Mouse (Mus musculus) brain, embryonic 18.5 days (tissue): ENCODE data around the gene Ern1.
A peak's percentile ranks its signal among the peaks of the same experiment; 100 is the strongest.
"Not testable (repeated sequence)": the region's sequence is repeated elsewhere in the genome, so short reads cannot be mapped to it uniquely, and the experiment has no call there.

Experiments
- DNase-seq: peaks from one replicate; pipeline ENCODE4 v3.0.0-alpha.2; 2012; ENCODE audit warnings: low read depth, low spot score

The Ern1 gene

GRCm38 (mm10) chr11:106437543-106437942 lies 50.1 kb downstream of the Ern1 start:
- no peak for DNase-seq

GRCm38 (mm10) chr11:106437039-106437438 lies 50.6 kb downstream of the Ern1 start:
- DNase-seq = no peak

- DNase-seq = no peak
Measured at GRCm38 (mm10) chr11:106430392-106430791, 57.3 kb downstream of the Ern1 start.

GRCm38 (mm10) chr11:106429689-106430088 lies 58.0 kb downstream of the Ern1 start:
- DNase-seq = no peak

GRCm38 (mm10) chr11:106428556-106428955 lies 59.1 kb downstream of the Ern1 start:
- DNase-seq = no peak

GRCm38 (mm10) chr11:106428106-106428505 lies 59.5 kb downstream of the Ern1 start:
- no peak for DNase-seq

- no peak for DNase-seq
Measured at GRCm38 (mm10) chr11:106426447-106426846, 61.2 kb downstream of the Ern1 start.

GRCm38 (mm10) chr11:106425201-106425600 lies 62.5 kb downstream of the Ern1 start:
- no peak for DNase-seq

- DNase-seq = no peak
Measured at GRCm38 (mm10) chr11:106419262-106420102, 68.2 kb downstream of the Ern1 start.

GRCm38 (mm10) chr11:106418622-106419196 lies 68.9 kb downstream of the Ern1 start:
- DNase-seq = peak; percentile 70

GRCm38 (mm10) chr11:106417860-106418259 lies 69.8 kb downstream of the Ern1 start:
- no peak for DNase-seq

GRCm38 (mm10) chr11:106416331-106416730 lies 71.3 kb downstream of the Ern1 start:
- DNase-seq = no peak

GRCm38 (mm10) chr11:106412641-106413360 lies 74.9 kb downstream of the Ern1 start:
- DNase-seq = no peak

GRCm38 (mm10) chr11:106411157-106411556 lies 76.5 kb downstream of the Ern1 start:
- DNase-seq = no peak

GRCm38 (mm10) chr11:106410507-106410906 lies 77.1 kb downstream of the Ern1 start:
- no peak for DNase-seq

- DNase-seq = no peak
Measured at GRCm38 (mm10) chr11:106410011-106410410, 77.6 kb downstream of the Ern1 start.

- no peak for DNase-seq
Measured at GRCm38 (mm10) chr11:106398481-106398880, 89.2 kb downstream of the Ern1 start.

GRCm38 (mm10) chr11:106397656-106398055 lies 90.0 kb downstream of the Ern1 start:
- no peak for DNase-seq

GRCm38 (mm10) chr11:106394055-106394454 lies 93.6 kb downstream of the Ern1 start:
- DNase-seq = not testable (repeated sequence)

- DNase-seq = no peak
Measured at GRCm38 (mm10) chr11:106393331-106393616, 94.4 kb downstream of the Ern1 start.

- DNase-seq = no peak
Measured at GRCm38 (mm10) chr11:106392597-106393330, 94.9 kb downstream of the Ern1 start.
